Mouse (Mus musculus) midbrain, embryonic 10.5 days (tissue): ENCODE data around the gene Pde1b. TPM values are rescaled to one million over a fixed set of nuclear protein-coding genes. Genes with fewer than 3 reads are reported as not detected.

ENCODE experiments used
- DNase-seq: peaks from one replicate; pipeline ENCODE4 v3.0.0-alpha.2; 2017; ENCODE audit warnings: low spot score
- H3K27ac ChIP-seq: fragments of 300-500 bp; sonication (generic); replicated peaks from 2 replicates; pipeline ENCODE4 v1.5.1; 2016; ENCODE audit warnings: mild to moderate bottlenecking
- H3K27me3 ChIP-seq: fragments of 300-500 bp; sonication (generic); 2 replicates; pipeline ENCODE4 v1.6.1; 2016; ENCODE audit warnings: low read depth, mild to moderate bottlenecking; ENCODE audit not compliant: poor library complexity, severe bottlenecking
- H3K36me3 ChIP-seq: fragments of 300-500 bp; sonication (generic); 2 replicates; pipeline ENCODE4 v1.6.1; 2016; ENCODE audit warnings: mild to moderate bottlenecking, moderate library complexity
- H3K4me1 ChIP-seq: fragments of 300-500 bp; sonication (generic); 2 replicates; pipeline ENCODE4 v1.6.1; 2016
- H3K4me3 ChIP-seq: fragments of 300-500 bp; sonication (generic); 2 replicates; pipeline ENCODE4 v1.5.1; 2016; ENCODE audit warnings: mild to moderate bottlenecking, moderate library complexity
- H3K9me3 ChIP-seq: fragments of 300-500 bp; sonication (generic); replicated peaks from 2 replicates; pipeline ENCODE4 v1.6.1; 2016; ENCODE audit warnings: mild to moderate bottlenecking
- WGBS: fragments of 180-500 bp; shearing (Covaris S2); methylation state at CpG from one replicate; pipeline ENCODE4 v1.1.7; 2016; 5-methylcytosine and 5-hydroxymethylcytosine counted together
- polyA plus RNA-seq: library from polyadenylated mRNA; unstranded; fragments of >200 nt; fragmentation: Nextera tagmentation; extraction: Ambion mirVana; gene quantifications from 2 replicates; pipeline ENCODE4 v1.2.1, GENCODE M21; 2016

Gene Pde1b
- polyA plus RNA-seq, 1 experiment from 2014 or later, result 26.4 TPM

- H3K9me3 ChIP-seq, result no peaks in the 10 kb centered on the region
- WGBS, result under 1% methylated on average over 36 of the region's 36 CpGs
- peaks cover 48% of the 10 kb centered on the region for H3K4me1 ChIP-seq
- H3K27ac ChIP-seq, result peak within 1 kb of the TSS; percentile 85
- DNase-seq, result peak; percentile 84
- H3K36me3 ChIP-seq, result 0 out of 2 replicates have a peak, but pooled peaks cover 3% of the 10 kb centered on the region
- H3K27me3 ChIP-seq, result peaks cover 58% of the 10 kb centered on the region
- H3K4me3 ChIP-seq, result peak within 1 kb of the TSS; percentile 81
Measured at GRCm38 (mm10) chr15:103537822-103538213, 35.0 kb downstream of the Pde1b start, which contains the start of gene Ppp1r1a. Gene Ppp1r1a, minus strand, starts transcription at chr15:103538003.

GRCm38 (mm10) chr15:103539259-103539658 is 36.4 kb downstream of the Pde1b start:
- Histone ChIP-seq H3K27me3 (peaks cover 58% of the 10 kb centered on the region), H3K36me3 (no peaks in the 10 kb centered on the region), H3K4me3 (no peak overlapping the region), H3K4me1 (peaks cover 49% of the 10 kb centered on the region), H3K27ac (no peak overlapping the region), H3K9me3 (no peaks in the 10 kb centered on the region)
- 52% methylated on average over 2 of the region's 2 CpGs for WGBS
- DNase-seq, result no peak

GRCm38 (mm10) chr15:103540646-103541045 is 37.8 kb downstream of the Pde1b start:
- peak; percentile 8 for DNase-seq
- 82% methylated on average over 1 of the region's 1 CpGs for WGBS
- peaks cover 38% of the 10 kb centered on the region for H3K4me1 ChIP-seq
- no peak overlapping the region for H3K27ac ChIP-seq
- no peaks in the 10 kb centered on the region for H3K9me3 ChIP-seq
- no peaks in the 10 kb centered on the region for H3K36me3 ChIP-seq
- peaks cover 50% of the 10 kb centered on the region for H3K27me3 ChIP-seq
- H3K4me3 ChIP-seq, result no peak overlapping the region

- peak; percentile 9 for DNase-seq
- Histone ChIP-seq H3K9me3 (no peaks in the 10 kb centered on the region), H3K27ac (no peak overlapping the region), H3K4me1 (peaks cover 24% of the 10 kb centered on the region), H3K4me3 (no peak overlapping the region), H3K36me3 (no peaks in the 10 kb centered on the region), H3K27me3 (peaks cover 34% of the 10 kb centered on the region)
Measured at GRCm38 (mm10) chr15:103542526-103542925, 39.7 kb downstream of the Pde1b start.

- WGBS, result 87% methylated on average over 3 of the region's 3 CpGs
- Histone ChIP-seq H3K36me3 (no peaks in the 10 kb centered on the region), H3K4me3 (no peak overlapping the region), H3K27ac (no peak overlapping the region), H3K9me3 (no peaks in the 10 kb centered on the region), H3K27me3 (no peaks in the 10 kb centered on the region), H3K4me1 (peaks cover 5% of the 10 kb centered on the region; the same call in 1 of the 2 replicates)
- no peak for DNase-seq
Measured at GRCm38 (mm10) chr15:103547983-103548382, 45.1 kb downstream of the Pde1b start.

GRCm38 (mm10) chr15:103549475-103549874 is 46.6 kb downstream of the Pde1b start:
- Histone ChIP-seq H3K4me1 (no peaks in the 10 kb centered on the region), H3K27ac (no peak overlapping the region), H3K36me3 (no peaks in the 10 kb centered on the region), H3K27me3 (no peaks in the 10 kb centered on the region), H3K9me3 (no peaks in the 10 kb centered on the region), H3K4me3 (no peak overlapping the region)
- 88% methylated on average over 1 of the region's 1 CpGs for WGBS
- DNase-seq, result no peak

GRCm38 (mm10) chr15:103551053-103551452 is 48.2 kb downstream of the Pde1b start:
- H3K4me3 ChIP-seq, result no peak overlapping the region
- 53% methylated on average over 1 of the region's 1 CpGs for WGBS
- no peak for DNase-seq
- H3K36me3 ChIP-seq, result no peaks in the 10 kb centered on the region
- no peaks in the 10 kb centered on the region for H3K27me3 ChIP-seq
- H3K4me1 ChIP-seq, result no peaks in the 10 kb centered on the region
- H3K9me3 ChIP-seq, result no peaks in the 10 kb centered on the region
- H3K27ac ChIP-seq, result no peak overlapping the region

GRCm38 (mm10) chr15:103552096-103552690 is 49.4 kb downstream of the Pde1b start:
- Histone ChIP-seq H3K4me1 (no peaks in the 10 kb centered on the region), H3K4me3 (no peak overlapping the region), H3K27me3 (no peaks in the 10 kb centered on the region), H3K36me3 (no peaks in the 10 kb centered on the region), H3K9me3 (no peaks in the 10 kb centered on the region), H3K27ac (no peak overlapping the region)
- DNase-seq, result no peak
- WGBS, result 39% methylated on average over 3 of the region's 3 CpGs

GRCm38 (mm10) chr15:103564981-103565380 is 62.1 kb downstream of the Pde1b start, which contains the start of gene Glycam1:
Gene Glycam1, minus strand, starts transcription at chr15:103565081.
- H3K4me3 ChIP-seq, result no peak within 1 kb of the TSS
- no peak within 1 kb of the TSS for H3K27ac ChIP-seq
- no peaks in the 10 kb centered on the region for H3K36me3 ChIP-seq
- no peaks in the 10 kb centered on the region for H3K27me3 ChIP-seq
- no peaks in the 10 kb centered on the region for H3K4me1 ChIP-seq
- DNase-seq, result no peak
- H3K9me3 ChIP-seq, result no peaks in the 10 kb centered on the region

Other genes starting within 250 kb of the Pde1b start
- 5.6 and 6.4 TPM in 2 replicates for gene Nfe2, start 244.6 kb upstream of the Pde1b start, polyA plus RNA-seq
- gene Copz1, start 230.3 kb upstream of the Pde1b start, polyA plus RNA-seq, result 288 and 291 TPM in 2 replicates
- 0.32 and 0.47 TPM in 2 replicates for gene Gpr84, start 192.4 kb upstream of the Pde1b start, polyA plus RNA-seq
- 24.3 and 25.5 TPM in 2 replicates for gene Zfp385a, start 162.9 kb upstream of the Pde1b start, polyA plus RNA-seq
- 26.1 and 26.4 TPM in 2 replicates for gene Itga5, start 136.3 kb upstream of the Pde1b start, polyA plus RNA-seq
- gene Gtsf1, start 72.6 kb upstream of the Pde1b start, polyA plus RNA-seq, result not detected in 2 replicates
- 0.17 TPM in 1 of 2 replicates, not detected in the other for gene Gtsf2, start 54.6 kb upstream of the Pde1b start, polyA plus RNA-seq
- gene Nckap1l, start 49.2 kb upstream of the Pde1b start, polyA plus RNA-seq, result 1.8 and 2.1 TPM in 2 replicates
- gene Ppp1r1a, start 35.0 kb downstream of the Pde1b start, polyA plus RNA-seq, result 38.3 and 46.7 TPM in 2 replicates
- gene Glycam1, start 62.0 kb downstream of the Pde1b start, polyA plus RNA-seq, result not detected in 2 replicates